Mouse (Mus musculus) kidney, embryonic 14.5 days (tissue): ENCODE results near the gene Krtap3-2. TPM values are rescaled to one million over a fixed set of nuclear protein-coding genes. Genes with fewer than 3 reads are reported as not detected.
"Not testable (repeated sequence)": the region's sequence is repeated elsewhere in the genome, so short reads cannot be mapped to it uniquely, and the experiment has no call there.

ENCODE experiments used
- ATAC-seq: fragments of 200-750 bp; cut with Nextera tagmentation; 2 replicates; pipeline ENCODE4 v1.8.0; 2017; ENCODE audit warnings: moderate number of reproducible peaks, mild to moderate bottlenecking, moderate TSS enrichment, moderate library complexity; ENCODE audit not compliant: low FRiP score, low TSS enrichment
- H3K27ac ChIP-seq: fragments of 300-500 bp; sonication (generic); 2 replicates; pipeline ENCODE4 v1.5.1; 2014; ENCODE audit warnings: low read depth, mild to moderate bottlenecking, low read length, moderate library complexity, mixed read lengths
- H3K27me3 ChIP-seq: fragments of 300-500 bp; sonication (generic); 2 replicates; pipeline ENCODE4 v1.6.1; 2014; ENCODE audit warnings: mild to moderate bottlenecking, low read length; ENCODE audit not compliant: control insufficient read depth, insufficient read depth
- H3K36me3 ChIP-seq: fragments of 300-500 bp; sonication (generic); 2 replicates; pipeline ENCODE4 v1.6.1; 2014; ENCODE audit warnings: low read length, mixed read lengths; ENCODE audit not compliant: control insufficient read depth, insufficient read depth
- H3K4me1 ChIP-seq: fragments of 300-500 bp; sonication (generic); 2 replicates; pipeline ENCODE4 v1.6.1; 2014; ENCODE audit warnings: low read length, mixed read lengths; ENCODE audit not compliant: control insufficient read depth, insufficient read depth
- H3K4me2 ChIP-seq: fragments of 300-500 bp; sonication (generic); replicated peaks from 2 replicates; pipeline ENCODE4 v1.6.1; 2014; ENCODE audit warnings: low read depth, mild to moderate bottlenecking, low read length
- H3K4me3 ChIP-seq: fragments of 300-500 bp; sonication (generic); 2 replicates; pipeline ENCODE4 v1.5.1; 2014; ENCODE audit warnings: mild to moderate bottlenecking, low read length
- H3K9ac ChIP-seq: fragments of 300-500 bp; sonication (generic); 2 replicates; pipeline ENCODE4 v1.6.1; 2014; ENCODE audit warnings: low read depth, mild to moderate bottlenecking, low read length, moderate library complexity
- H3K9me3 ChIP-seq: fragments of 300-500 bp; sonication (generic); 2 replicates; pipeline ENCODE4 v1.6.1; 2016; ENCODE audit warnings: low read length; ENCODE audit not compliant: control insufficient read depth
- WGBS: fragments of 180-500 bp; shearing (Covaris S2); extraction: QIAGEN DNeasy Blood & Tissue Kit; methylation state at CpG from one replicate; pipeline ENCODE4 v1.1.7; 2014; 5-methylcytosine and 5-hydroxymethylcytosine counted together
- polyA plus RNA-seq: library from polyadenylated mRNA; unstranded; fragments of >200 nt; fragmentation: Nextera tagmentation; extraction: Ambion mirVana; gene quantifications from 2 replicates; pipeline ENCODE4 v1.2.1, GENCODE M21; 2014

Gene Krtap3-2
- not detected in 2 replicates for polyA plus RNA-seq

DNA sequence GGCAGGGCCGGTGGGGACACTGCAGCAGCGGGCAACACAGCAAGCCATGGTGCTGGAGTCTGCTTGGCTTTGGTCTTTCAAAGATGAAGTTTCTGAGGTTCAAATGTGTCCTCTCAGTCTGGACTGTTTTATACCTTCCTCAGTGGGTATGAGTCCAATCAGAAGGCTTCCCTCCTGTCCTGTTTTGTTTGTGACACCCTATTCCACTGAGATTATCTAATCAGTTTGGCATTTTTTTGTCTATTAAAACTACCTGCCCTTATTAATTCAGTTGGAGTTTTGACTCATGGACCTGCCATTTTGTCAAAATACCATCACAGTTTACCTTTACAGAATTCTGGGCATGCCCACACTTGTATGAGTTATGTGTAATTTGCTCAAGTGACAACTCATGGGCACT lies at the start of gene Krtap3-2:
Krtap3-2 (minus strand) TSS at position 101 of the 400 bp plus-strand sequence.
- 80% methylated on average over 2 of the region's 2 CpGs for WGBS
- no peak for ATAC-seq
- H3K27me3 ChIP-seq, result no peaks in the 10 kb centered on the region

DNA sequence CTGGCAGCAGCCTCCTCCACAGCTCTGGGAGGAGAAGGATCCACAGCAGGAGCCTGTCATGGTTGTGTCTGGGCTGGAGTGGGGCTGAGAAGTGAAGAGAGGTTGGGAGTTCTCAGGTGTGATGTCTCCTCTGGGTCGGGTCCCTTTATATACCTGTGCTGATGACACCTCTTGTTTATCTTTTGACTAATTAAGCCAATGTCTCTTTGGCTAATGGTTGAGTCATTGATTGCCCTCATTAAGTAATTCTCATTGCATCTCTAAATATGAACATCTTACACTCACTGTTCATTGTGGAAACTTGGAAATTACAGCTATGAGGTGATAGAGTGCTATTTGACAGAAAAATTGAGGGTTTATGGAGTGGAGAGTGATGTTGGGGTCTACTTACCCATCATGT lies 46.6 kb upstream of the Krtap3-2 start, which contains the start of gene Gm11938:
Gm11938 (minus strand) TSS at position 101 of the 400 bp plus-strand sequence.
- not testable (repeated sequence) for H3K4me3 ChIP-seq, ATAC-seq, H3K9me3 ChIP-seq, H3K4me1 ChIP-seq, H3K36me3 ChIP-seq, H3K27ac ChIP-seq, H3K9ac ChIP-seq, H3K4me2 ChIP-seq, H3K27me3 ChIP-seq
- 65% methylated on average over 1 of the region's 1 CpGs for WGBS

More for the DNA sequence above, at the start of gene Krtap3-2:
- H3K4me1 ChIP-seq, result no peaks in the 10 kb centered on the region
- no peak within 1 kb of the TSS for H3K9ac ChIP-seq
- no peaks in the 10 kb centered on the region for H3K36me3 ChIP-seq
- no peak within 1 kb of the TSS for H3K4me2 ChIP-seq
- no peaks in the 10 kb centered on the region for H3K9me3 ChIP-seq
- no peak within 1 kb of the TSS for H3K4me3 ChIP-seq
- H3K27ac ChIP-seq, result no peak within 1 kb of the TSS

DNA sequence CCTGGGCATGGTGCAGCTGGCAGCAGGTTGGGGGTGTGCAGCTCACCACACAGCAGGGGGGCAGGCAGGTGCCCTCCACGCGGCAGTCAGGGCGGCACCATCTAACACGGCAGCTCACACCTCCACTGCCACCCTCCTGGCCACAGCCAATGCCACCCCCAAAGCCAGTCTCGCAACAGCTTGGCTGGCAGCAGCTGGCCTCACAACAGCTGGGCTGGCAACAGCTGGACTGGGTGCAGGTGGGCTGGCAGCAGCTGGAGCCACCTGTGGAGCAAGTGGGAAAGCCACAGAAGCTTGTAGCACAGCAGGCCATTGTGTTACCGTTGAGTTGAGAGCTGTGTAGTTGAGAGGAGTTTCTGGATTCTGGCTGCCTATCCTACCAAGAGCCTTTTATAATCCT lies 41.1 kb upstream of the Krtap3-2 start, which contains the start of gene Krtap9-3:
Krtap9-3 (minus strand) TSS at position 364 of the 400 bp plus-strand sequence.
- not testable (repeated sequence) for H3K36me3 ChIP-seq, H3K9me3 ChIP-seq, H3K4me3 ChIP-seq, H3K4me1 ChIP-seq, H3K4me2 ChIP-seq, H3K27me3 ChIP-seq, ATAC-seq, H3K9ac ChIP-seq, H3K27ac ChIP-seq
- 81% methylated on average over 6 of the region's 6 CpGs for WGBS

DNA sequence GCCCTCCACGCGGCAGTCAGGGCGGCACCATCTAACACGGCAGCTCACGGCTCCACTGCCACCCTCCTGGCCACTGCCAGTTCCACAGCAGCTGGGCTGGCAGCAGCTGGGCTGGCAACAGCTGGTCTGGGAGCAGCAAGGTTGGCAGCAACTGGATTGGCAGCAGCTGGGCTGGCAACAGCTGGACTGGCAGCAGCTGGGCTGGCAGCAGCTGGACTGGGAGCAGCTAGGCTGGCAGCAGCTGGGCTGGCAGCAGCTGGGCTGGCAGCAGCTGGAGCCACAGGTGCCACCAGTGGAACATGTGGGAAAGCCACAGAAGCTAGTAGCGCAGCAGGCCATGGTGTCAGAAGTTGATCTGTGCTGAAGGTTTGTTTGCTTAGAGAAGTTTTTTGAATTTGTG lies 34.3 kb upstream of the Krtap3-2 start, which contains the start of gene Krtap1-3:
Krtap1-3 (minus strand) TSS at position 359 of the 400 bp plus-strand sequence.
- WGBS, result 92% methylated on average over 6 of the region's 6 CpGs
- no peaks in the 10 kb centered on the region for H3K36me3 ChIP-seq
- H3K9ac ChIP-seq, result no peak within 1 kb of the TSS
- H3K4me1 ChIP-seq, result no peaks in the 10 kb centered on the region
- no peak within 1 kb of the TSS for H3K27ac ChIP-seq
- ATAC-seq, result no peak
- no peaks in the 10 kb centered on the region for H3K9me3 ChIP-seq
- no peak within 1 kb of the TSS for H3K4me2 ChIP-seq
- H3K27me3 ChIP-seq, result no peaks in the 10 kb centered on the region
- H3K4me3 ChIP-seq, result no peak within 1 kb of the TSS

DNA sequence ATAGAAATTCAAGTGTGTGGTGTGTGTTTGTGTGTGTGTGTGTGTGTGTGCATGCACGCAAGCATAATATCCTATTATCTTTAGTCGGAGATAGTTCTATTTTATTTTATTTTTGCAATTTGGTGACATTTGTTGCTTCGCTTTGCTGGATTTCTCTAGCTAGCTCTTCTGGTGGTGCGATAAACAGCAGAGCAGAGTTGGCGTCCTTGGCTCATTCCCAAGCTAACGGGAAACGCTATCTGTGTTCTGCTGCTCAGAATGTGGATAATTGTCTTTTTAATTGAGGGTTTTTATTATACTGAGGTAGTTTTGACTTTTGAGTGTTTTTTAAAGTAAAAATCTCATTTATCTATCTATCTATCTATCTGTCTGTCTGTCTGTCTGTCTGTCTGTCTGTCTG lies 28.4 kb upstream of the Krtap3-2 start:
- H3K27me3 ChIP-seq, result no peaks in the 10 kb centered on the region
- H3K4me3 ChIP-seq, result no peak overlapping the region
- no peak for ATAC-seq
- no peak overlapping the region for H3K4me2 ChIP-seq
- no peaks in the 10 kb centered on the region for H3K36me3 ChIP-seq
- H3K4me1 ChIP-seq, result no peaks in the 10 kb centered on the region
- no peak overlapping the region for H3K27ac ChIP-seq
- no peaks in the 10 kb centered on the region for H3K9me3 ChIP-seq
- H3K9ac ChIP-seq, result no peak overlapping the region
- 90% methylated on average over 7 of the region's 7 CpGs for WGBS

DNA sequence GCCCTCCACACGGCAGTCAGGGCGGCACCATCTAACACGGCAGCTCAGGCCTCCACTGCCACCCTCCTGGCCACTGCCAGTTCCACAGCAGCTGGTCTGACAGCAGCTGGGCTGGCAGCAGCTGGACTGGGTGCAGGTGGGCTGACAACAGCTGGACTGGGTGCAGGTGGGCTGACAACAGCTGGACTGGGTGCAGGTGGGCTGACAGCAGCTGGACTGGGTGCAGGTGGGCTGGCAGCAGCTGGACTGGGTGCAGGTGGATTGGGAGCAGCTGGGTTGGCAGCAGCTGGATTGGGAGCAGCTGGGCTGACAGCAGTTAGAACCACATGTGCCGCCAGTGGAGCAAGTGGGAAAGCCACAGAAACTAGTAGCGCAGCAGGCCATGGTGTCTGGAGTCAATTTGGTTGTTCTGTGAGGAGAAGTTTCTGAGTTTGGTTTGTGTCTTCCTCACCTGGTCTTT lies 26.6 kb upstream of the Krtap3-2 start, which contains the start of gene Krtap1-4:
Krtap1-4 (minus strand) TSS at position 410 of the 460 bp plus-strand sequence.
- Histone ChIP-seq H3K4me1 (no peaks in the 10 kb centered on the region), H3K27ac (no peak within 1 kb of the TSS), H3K4me3 (no peak within 1 kb of the TSS), H3K9me3 (no peaks in the 10 kb centered on the region), H3K4me2 (no peak within 1 kb of the TSS), H3K27me3 (no peaks in the 10 kb centered on the region), H3K9ac (no peak within 1 kb of the TSS), H3K36me3 (no peaks in the 10 kb centered on the region)
- no peak for ATAC-seq
- WGBS, result 75% methylated on average over 5 of the region's 5 CpGs

DNA sequence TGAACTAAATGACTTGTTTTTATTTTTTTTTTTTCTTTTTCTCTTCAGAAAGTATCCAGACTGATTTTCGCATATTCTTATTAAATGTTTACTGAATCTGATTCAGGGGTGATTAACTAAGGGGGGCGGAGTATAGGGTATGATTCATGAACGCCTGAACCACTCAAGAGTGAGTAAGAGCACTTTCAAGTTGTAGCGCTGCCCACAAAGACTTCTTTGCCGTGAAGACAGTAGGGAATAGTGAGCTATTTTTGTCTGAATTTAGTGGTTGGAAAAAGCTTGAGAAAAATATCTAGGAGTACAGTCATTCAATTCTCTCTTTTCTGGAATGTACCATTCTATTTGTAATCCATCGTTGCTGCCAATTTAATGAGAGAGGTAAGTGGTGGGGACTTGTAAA lies 24.9 kb upstream of the Krtap3-2 start:
- no peaks in the 10 kb centered on the region for H3K9me3 ChIP-seq
- no peaks in the 10 kb centered on the region for H3K27me3 ChIP-seq
- 87% methylated on average over 6 of the region's 6 CpGs for WGBS
- H3K4me2 ChIP-seq, result no peak overlapping the region
- H3K4me1 ChIP-seq, result no peaks in the 10 kb centered on the region
- no peaks in the 10 kb centered on the region for H3K36me3 ChIP-seq
- no peak for ATAC-seq
- H3K27ac ChIP-seq, result no peak overlapping the region
- no peak overlapping the region for H3K4me3 ChIP-seq
- no peak overlapping the region for H3K9ac ChIP-seq

DNA sequence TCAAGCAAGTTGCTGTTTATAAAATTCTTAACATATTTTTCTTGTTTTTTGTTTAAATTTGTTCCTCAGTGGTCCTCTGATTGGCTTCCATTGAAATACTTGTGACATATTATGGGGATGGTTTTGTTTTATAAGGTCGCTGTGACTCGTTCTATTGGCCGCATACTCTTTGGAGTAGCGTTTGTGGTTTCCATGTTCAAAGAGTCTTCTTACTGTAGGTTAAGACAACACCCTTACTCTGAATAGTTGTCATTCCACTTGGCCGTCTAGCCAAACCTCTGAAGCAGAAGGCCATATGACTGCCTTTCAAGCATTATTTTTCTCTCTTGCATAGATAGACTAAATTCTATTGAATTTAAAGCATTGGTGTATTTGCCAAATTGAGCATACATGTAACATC lies 24.4 kb upstream of the Krtap3-2 start:
- no peak overlapping the region for H3K27ac ChIP-seq
- no peaks in the 10 kb centered on the region for H3K4me1 ChIP-seq
- ATAC-seq, result no peak
- H3K9ac ChIP-seq, result no peak overlapping the region
- H3K9me3 ChIP-seq, result no peaks in the 10 kb centered on the region
- 92% methylated on average over 5 of the region's 5 CpGs for WGBS
- no peaks in the 10 kb centered on the region for H3K36me3 ChIP-seq
- no peaks in the 10 kb centered on the region for H3K27me3 ChIP-seq
- H3K4me3 ChIP-seq, result no peak overlapping the region
- no peak overlapping the region for H3K4me2 ChIP-seq

DNA sequence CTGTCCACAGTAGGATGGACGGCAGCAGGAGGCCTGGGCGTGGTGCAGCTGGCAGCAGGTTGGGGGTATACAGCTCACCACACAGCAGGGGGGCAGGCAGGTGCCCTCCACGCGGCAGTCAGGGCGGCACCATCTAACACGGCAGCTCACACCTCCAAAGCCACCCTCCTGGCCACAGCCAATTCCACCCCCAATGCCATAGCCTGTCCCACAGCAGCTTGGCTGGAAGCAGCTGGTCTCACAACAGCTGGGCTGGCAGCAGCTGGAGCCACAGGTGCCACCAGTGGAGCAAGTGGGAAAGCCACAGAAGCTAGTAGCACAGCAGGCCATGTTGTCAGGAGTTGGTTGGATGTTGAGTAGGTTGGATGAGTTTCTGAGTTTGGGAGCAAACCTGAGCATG lies 24.0 kb upstream of the Krtap3-2 start, which contains the start of gene Krtap1-5:
Krtap1-5 (minus strand) TSS at position 381 of the 400 bp plus-strand sequence.
- Histone ChIP-seq H3K27ac (no peak within 1 kb of the TSS), H3K9ac (no peak within 1 kb of the TSS), H3K27me3 (no peaks in the 10 kb centered on the region), H3K4me1 (no peaks in the 10 kb centered on the region), H3K4me3 (no peak within 1 kb of the TSS), H3K4me2 (no peak within 1 kb of the TSS), H3K9me3 (no peaks in the 10 kb centered on the region), H3K36me3 (no peaks in the 10 kb centered on the region)
- no peak for ATAC-seq
- 81% methylated on average over 6 of the region's 6 CpGs for WGBS
